Mouse (Mus musculus) heart, embryonic 12.5 days (tissue): Measurements from ENCODE around the gene Tmem86a. TPM values are rescaled to one million over a fixed set of nuclear protein-coding genes. Genes with fewer than 3 reads are reported as not detected.

Experiments used
- ATAC-seq: fragments of 200-750 bp; cut with Nextera tagmentation; 2 replicates; pipeline ENCODE4 v1.8.0; 2017; ENCODE audit warnings: moderate TSS enrichment, moderate library complexity; ENCODE audit not compliant: insufficient number of reproducible peaks, low FRiP score
- H3K27ac ChIP-seq: fragments of 300-500 bp; sonication (generic); 2 replicates; pipeline ENCODE4 v1.5.1; 2016; ENCODE audit warnings: mild to moderate bottlenecking, moderate library complexity; ENCODE audit not compliant: poor library complexity, severe bottlenecking
- H3K27me3 ChIP-seq: fragments of 300-500 bp; sonication (generic); replicated peaks from 2 replicates; pipeline ENCODE4 v1.6.1; 2016; ENCODE audit warnings: mild to moderate bottlenecking, moderate library complexity
- H3K36me3 ChIP-seq: fragments of 300-500 bp; sonication (generic); 2 replicates; pipeline ENCODE4 v1.6.1; 2016; ENCODE audit warnings: mild to moderate bottlenecking, moderate library complexity
- H3K4me1 ChIP-seq: fragments of 300-500 bp; sonication (generic); replicated peaks from 2 replicates; pipeline ENCODE4 v1.6.1; 2016; ENCODE audit warnings: mild to moderate bottlenecking
- H3K4me2 ChIP-seq: fragments of 300-500 bp; sonication (generic); 2 replicates; pipeline ENCODE4 v1.6.1; 2016; ENCODE audit warnings: mild to moderate bottlenecking, moderate library complexity
- H3K4me3 ChIP-seq: fragments of 300-500 bp; sonication (generic); 2 replicates; pipeline ENCODE4 v1.5.1; 2016; ENCODE audit warnings: mild to moderate bottlenecking
- H3K9ac ChIP-seq: fragments of 300-500 bp; sonication (generic); 2 replicates; pipeline ENCODE4 v1.6.1; 2016; ENCODE audit warnings: mild to moderate bottlenecking, moderate library complexity
- H3K9me3 ChIP-seq: fragments of 300-500 bp; sonication (generic); replicated peaks from 2 replicates; pipeline ENCODE4 v1.6.1; 2016; ENCODE audit warnings: mild to moderate bottlenecking, moderate library complexity
- WGBS: fragments of 180-500 bp; shearing (Covaris S2); methylation state at CpG from one replicate; pipeline ENCODE4 v1.1.7; 2016; 5-methylcytosine and 5-hydroxymethylcytosine counted together
- polyA plus RNA-seq: library from polyadenylated mRNA; unstranded; fragments of >200 nt; fragmentation: Nextera tagmentation; extraction: Ambion mirVana; gene quantifications from 2 replicates; pipeline ENCODE4 v1.2.1, GENCODE M21; 2016

The Tmem86a gene
- polyA plus RNA-seq, 1 experiment from 2014 or later, result 22.0 TPM

DNA sequence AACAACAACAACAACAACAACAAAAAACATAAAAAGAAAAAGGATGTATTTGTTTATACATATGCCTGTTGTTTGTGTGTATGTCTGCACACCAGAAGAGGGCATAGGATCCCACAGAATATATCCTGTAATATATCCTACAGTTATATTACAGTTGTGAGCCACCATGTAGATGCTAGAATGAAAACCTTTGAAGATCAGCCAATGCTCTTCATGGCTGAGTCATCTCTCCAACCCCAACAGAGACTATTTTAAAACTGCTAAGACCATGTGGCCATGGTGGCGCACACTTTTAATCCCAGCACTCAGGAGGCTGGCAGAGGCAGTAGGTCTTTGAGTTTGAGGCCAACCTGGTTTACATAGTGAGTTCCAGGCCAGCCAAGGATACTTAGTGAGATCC lies 22.9 kb upstream of the Tmem86a start:
- Histone ChIP-seq H3K36me3 (no peaks in the 10 kb centered on the region), H3K9me3 (no peaks in the 10 kb centered on the region), H3K27me3 (0 out of 2 replicates have a peak, but pooled peaks cover 4% of the 10 kb centered on the region), H3K9ac (no peak overlapping the region), H3K27ac (no peak overlapping the region), H3K4me1 (no peaks in the 10 kb centered on the region), H3K4me3 (no peak overlapping the region), H3K4me2 (no peak overlapping the region)
- no peak for ATAC-seq
- WGBS, result 94% methylated on average over 1 of the region's 1 CpGs

DNA sequence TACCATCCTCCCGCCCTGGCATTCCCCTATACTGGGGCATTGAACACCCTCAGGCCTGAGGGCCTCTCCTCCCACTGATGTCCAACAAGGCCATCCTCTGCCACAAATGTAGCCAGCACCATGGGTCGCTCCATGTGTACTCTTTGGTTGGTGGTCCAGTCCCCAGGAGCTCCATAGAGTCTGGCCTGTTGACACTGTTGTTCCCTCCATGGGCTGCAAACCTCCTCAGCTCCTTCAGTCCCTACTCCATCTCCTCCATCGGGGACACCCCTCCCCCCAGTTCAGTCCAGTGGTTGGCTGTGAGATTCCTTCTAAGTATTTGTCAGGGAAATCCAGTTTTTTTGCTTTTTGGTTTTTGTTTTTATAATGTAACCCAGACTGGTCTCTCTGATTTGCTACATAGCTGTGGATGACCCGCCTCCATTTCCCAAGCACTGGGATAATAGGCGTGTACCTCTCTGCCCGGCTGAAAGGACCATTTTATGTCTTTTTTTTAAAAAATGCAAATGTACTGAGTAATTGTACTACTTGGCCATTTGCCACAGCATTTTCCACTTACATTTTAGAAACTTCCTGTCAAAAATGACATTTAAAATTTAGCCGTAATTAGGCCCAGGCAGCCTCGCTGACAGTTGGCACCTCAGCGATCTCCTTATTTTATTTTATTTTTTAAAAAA lies 19.7 kb upstream of the Tmem86a start:
- Histone ChIP-seq H3K9me3 (no peaks in the 10 kb centered on the region), H3K27ac (no peak overlapping the region), H3K9ac (no peak overlapping the region), H3K36me3 (no peaks in the 10 kb centered on the region), H3K4me1 (no peaks in the 10 kb centered on the region), H3K27me3 (no peaks in the 10 kb centered on the region), H3K4me3 (no peak overlapping the region), H3K4me2 (no peak overlapping the region)
- 82% methylated on average over 9 of the region's 9 CpGs for WGBS
- no peak for ATAC-seq

GRCm38 (mm10) chr7:47031371-47031770 lies 19.0 kb upstream of the Tmem86a start:
- Histone ChIP-seq H3K27me3 (no peaks in the 10 kb centered on the region), H3K4me3 (no peak overlapping the region), H3K9me3 (no peaks in the 10 kb centered on the region), H3K9ac (no peak overlapping the region), H3K4me1 (no peaks in the 10 kb centered on the region), H3K27ac (no peak overlapping the region), H3K36me3 (no peaks in the 10 kb centered on the region), H3K4me2 (no peak overlapping the region)
- ATAC-seq, result no peak
- 70% methylated on average over 4 of the region's 4 CpGs for WGBS

GRCm38 (mm10) chr7:47034785-47035384 lies 15.5 kb upstream of the Tmem86a start:
- H3K9me3 ChIP-seq, result no peaks in the 10 kb centered on the region
- H3K36me3 ChIP-seq, result no peaks in the 10 kb centered on the region
- no peak overlapping the region for H3K4me2 ChIP-seq
- 85% methylated on average over 4 of the region's 4 CpGs for WGBS
- no peaks in the 10 kb centered on the region for H3K4me1 ChIP-seq
- no peak overlapping the region for H3K4me3 ChIP-seq
- H3K9ac ChIP-seq, result no peak overlapping the region
- ATAC-seq, result no peak
- no peaks in the 10 kb centered on the region for H3K27me3 ChIP-seq
- H3K27ac ChIP-seq, result no peak overlapping the region

GRCm38 (mm10) chr7:47035426-47035825 lies 15.0 kb upstream of the Tmem86a start:
- no peaks in the 10 kb centered on the region for H3K9me3 ChIP-seq
- 73% methylated on average over 8 of the region's 8 CpGs for WGBS
- H3K27me3 ChIP-seq, result no peaks in the 10 kb centered on the region
- H3K4me1 ChIP-seq, result no peaks in the 10 kb centered on the region
- H3K4me2 ChIP-seq, result no peak overlapping the region
- no peak overlapping the region for H3K27ac ChIP-seq
- H3K9ac ChIP-seq, result no peak overlapping the region
- no peaks in the 10 kb centered on the region for H3K36me3 ChIP-seq
- no peak for ATAC-seq
- no peak overlapping the region for H3K4me3 ChIP-seq

DNA sequence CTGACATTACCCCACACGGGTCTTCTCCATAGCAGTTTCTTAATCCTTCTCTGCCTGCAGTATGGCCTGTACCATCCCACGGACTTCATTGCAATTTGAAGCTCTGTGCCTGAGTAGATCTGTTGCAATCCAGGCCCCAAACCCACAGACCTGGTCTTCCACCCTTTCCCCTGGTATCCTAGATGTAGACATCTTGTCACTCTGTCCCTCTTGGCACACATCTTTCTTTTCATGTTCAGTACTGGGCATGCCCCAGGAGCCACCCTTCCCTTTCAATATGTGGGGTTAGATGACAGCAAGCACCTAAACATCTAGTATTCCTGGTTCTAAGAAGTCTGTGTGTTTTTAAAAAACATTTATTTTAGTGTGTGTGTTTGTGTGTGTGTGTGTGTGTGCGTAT lies 8.7 kb upstream of the Tmem86a start:
- no peak for ATAC-seq
- no peak overlapping the region for H3K4me3 ChIP-seq
- no peaks in the 10 kb centered on the region for H3K9me3 ChIP-seq
- no peaks in the 10 kb centered on the region for H3K27me3 ChIP-seq
- no peak overlapping the region for H3K4me2 ChIP-seq
- H3K27ac ChIP-seq, result no peak overlapping the region
- WGBS, result 77% methylated on average over 3 of the region's 3 CpGs
- no peaks in the 10 kb centered on the region for H3K36me3 ChIP-seq
- H3K9ac ChIP-seq, result no peak overlapping the region
- 0 out of 2 replicates have a peak, but pooled peaks cover 2% of the 10 kb centered on the region for H3K4me1 ChIP-seq

- Histone ChIP-seq H3K9ac (no peak overlapping the region), H3K4me2 (no peak overlapping the region), H3K9me3 (no peaks in the 10 kb centered on the region), H3K4me1 (0 out of 2 replicates have a peak, but pooled peaks cover 2% of the 10 kb centered on the region), H3K27ac (no peak overlapping the region), H3K4me3 (no peak overlapping the region), H3K36me3 (no peaks in the 10 kb centered on the region), H3K27me3 (no peaks in the 10 kb centered on the region)
- 79% methylated on average over 4 of the region's 4 CpGs for WGBS
- no peak for ATAC-seq
Observed at GRCm38 (mm10) chr7:47042121-47042520, 8.3 kb upstream of the Tmem86a start.

GRCm38 (mm10) chr7:47042823-47043490 lies 7.4 kb upstream of the Tmem86a start:
- no peaks in the 10 kb centered on the region for H3K36me3 ChIP-seq
- H3K4me1 ChIP-seq, result 0 out of 2 replicates have a peak, but pooled peaks cover 2% of the 10 kb centered on the region
- H3K9me3 ChIP-seq, result no peaks in the 10 kb centered on the region
- H3K27ac ChIP-seq, result peak overlapping the region; percentile 50; the same call in 1 of the 2 replicates
- H3K9ac ChIP-seq, result no peak overlapping the region
- H3K27me3 ChIP-seq, result no peaks in the 10 kb centered on the region
- 32% methylated on average over 6 of the region's 6 CpGs for WGBS
- H3K4me3 ChIP-seq, result no peak overlapping the region
- no peak overlapping the region for H3K4me2 ChIP-seq
- peak; percentile 51 for ATAC-seq

- H3K4me1 ChIP-seq, result peaks cover 29% of the 10 kb centered on the region
- 0 out of 2 replicates have a peak, but pooled peaks cover 6% of the 10 kb centered on the region for H3K27me3 ChIP-seq
- H3K9me3 ChIP-seq, result no peaks in the 10 kb centered on the region
- H3K9ac ChIP-seq, result peak overlapping the region; percentile 91
- peak; percentile 65 for ATAC-seq
- H3K4me3 ChIP-seq, result peak overlapping the region; percentile 93
- peak overlapping the region; percentile 94 for H3K27ac ChIP-seq
- H3K4me2 ChIP-seq, result peak overlapping the region; percentile 91
- peaks cover 19% of the 10 kb centered on the region for H3K36me3 ChIP-seq
- under 1% methylated on average over 34 of the region's 34 CpGs for WGBS
Observed at GRCm38 (mm10) chr7:47050766-47051165, 365 bp downstream of the Tmem86a start.

GRCm38 (mm10) chr7:47051404-47052151 lies 1.2 kb downstream of the Tmem86a start:
- WGBS, result 1% methylated on average over 2 of the region's 2 CpGs
- H3K36me3 ChIP-seq, result peaks cover 19% of the 10 kb centered on the region
- peak overlapping the region; percentile 91 for H3K9ac ChIP-seq
- ATAC-seq, result peak; percentile 46
- peak overlapping the region; percentile 94 for H3K27ac ChIP-seq
- 0 out of 2 replicates have a peak, but pooled peaks cover 6% of the 10 kb centered on the region for H3K27me3 ChIP-seq
- peak overlapping the region; percentile 91 for H3K4me2 ChIP-seq
- peaks cover 29% of the 10 kb centered on the region for H3K4me1 ChIP-seq
- no peaks in the 10 kb centered on the region for H3K9me3 ChIP-seq
- H3K4me3 ChIP-seq, result peak overlapping the region; percentile 93

GRCm38 (mm10) chr7:47052276-47052675 lies 1.9 kb downstream of the Tmem86a start:
- peak overlapping the region; percentile 55 for H3K9ac ChIP-seq
- peak overlapping the region; percentile 93 for H3K4me3 ChIP-seq
- H3K4me2 ChIP-seq, result peak overlapping the region; percentile 91
- H3K9me3 ChIP-seq, result no peaks in the 10 kb centered on the region
- peaks cover 19% of the 10 kb centered on the region for H3K36me3 ChIP-seq
- peaks cover 29% of the 10 kb centered on the region for H3K4me1 ChIP-seq
- 9% methylated on average over 3 of the region's 3 CpGs for WGBS
- peak; percentile 50 for ATAC-seq
- H3K27ac ChIP-seq, result peak overlapping the region; percentile 94
- H3K27me3 ChIP-seq, result 0 out of 2 replicates have a peak, but pooled peaks cover 6% of the 10 kb centered on the region
